Mouse (Mus musculus) liver, embryonic 14.5 days (tissue): ENCODE data around the gene Tmem82. TPM values are rescaled to one million over a fixed set of nuclear protein-coding genes. Genes with fewer than 3 reads are reported as not detected.

ENCODE experiments used
- ATAC-seq: fragments of 200-750 bp; cut with Nextera tagmentation; 2 replicates; pipeline ENCODE4 v1.8.0; 2017; ENCODE audit warnings: moderate number of reproducible peaks, mild to moderate bottlenecking, moderate library complexity; ENCODE audit not compliant: insufficient read depth
- DNase-seq, 3 experiments: peaks; one replicate each; pipeline ENCODE4 v3.0.0-alpha.2; 2012 to 2013; ENCODE audit warnings: low read depth in 3 of 3, low spot score in 3 of 3
- H3K27ac ChIP-seq: fragments of 300-500 bp; sonication (generic); 2 replicates; pipeline ENCODE4 v1.5.1; 2014; ENCODE audit warnings: moderate library complexity, mild to moderate bottlenecking, control low read depth, inconsistent platforms
- H3K27me3 ChIP-seq: fragments of 300-500 bp; sonication (generic); 2 replicates; pipeline ENCODE4 v1.6.1; 2014; ENCODE audit warnings: mild to moderate bottlenecking, low read length, moderate library complexity; ENCODE audit not compliant: control insufficient read depth, insufficient read depth
- H3K36me3 ChIP-seq: fragments of 300-500 bp; sonication (generic); replicated peaks from 2 replicates; pipeline ENCODE4 v1.6.1; 2014; ENCODE audit warnings: low read depth; ENCODE audit not compliant: control insufficient read depth, insufficient read depth
- H3K4me1 ChIP-seq, 2 experiments: fragments of 200-500 bp in 1 of 2; fragments of 300-500 bp in 1 of 2; sonication (generic) in 1 of 2; replicated peaks; 2 replicates each; pipeline ENCODE4 v1.6.1; 2012 to 2014; ENCODE audit warnings: antibody characterized with exemption in 1 of 2, inconsistent platforms in 1 of 2, low read length in 1 of 2; ENCODE audit not compliant: control insufficient read depth in 2 of 2, insufficient read depth in 2 of 2
- H3K4me2 ChIP-seq: fragments of 300-500 bp; sonication (generic); 2 replicates; pipeline ENCODE4 v1.6.1; 2014; ENCODE audit warnings: low read depth, mild to moderate bottlenecking, control low read depth, moderate library complexity
- H3K4me3 ChIP-seq, 2 experiments: fragments of 200-500 bp in 1 of 2; fragments of 300-500 bp in 1 of 2; sonication (generic) in 1 of 2; 2 replicates each; pipeline ENCODE4 v1.5.1; 2012 to 2014; ENCODE audit warnings: low read depth in 2 of 2, low read length in 2 of 2, mild to moderate bottlenecking in 2 of 2, control low read depth in 1 of 2, inconsistent platforms in 1 of 2, moderate library complexity in 1 of 2; ENCODE audit not compliant: insufficient read depth in 1 of 2
- H3K9ac ChIP-seq: fragments of 300-500 bp; sonication (generic); replicated peaks from 2 replicates; pipeline ENCODE4 v1.6.1; 2014; ENCODE audit warnings: mild to moderate bottlenecking, control low read depth, moderate library complexity
- H3K9me3 ChIP-seq: fragments of 300-500 bp; sonication (generic); 2 replicates; pipeline ENCODE4 v1.6.1; 2016; ENCODE audit warnings: low read length, mixed read lengths; ENCODE audit not compliant: control insufficient read depth
- CTCF ChIP-seq: IDR thresholded peaks from 2 replicates; pipeline ENCODE4 v1.5.1; 2016; ENCODE audit warnings: antibody characterized with exemption, low read depth, control low read depth
- EP300 ChIP-seq: IDR thresholded peaks from 2 replicates; pipeline ENCODE4 v1.6.1; 2016; ENCODE audit warnings: antibody characterized with exemption, low read depth
- WGBS: fragments of 180-500 bp; shearing (Covaris S2); extraction: QIAGEN DNeasy Blood & Tissue Kit; methylation state at CpG from one replicate; pipeline ENCODE4 v1.1.7; 2014; ENCODE audit not compliant: insufficient replicate concordance; 5-methylcytosine and 5-hydroxymethylcytosine counted together
- polyA plus RNA-seq, 2 experiments: library from polyadenylated mRNA; depleted of rRNA in 1 of 2; stranded (reverse) in 1 of 2; unstranded in 1 of 2; fragments of >200 nt; fragmentation: Nextera tagmentation in 1 of 2; extraction: Ambion mirVana in 1 of 2; gene quantifications; 2 replicates each; pipeline versions ENCODE4 v1.2.1 to v1.2.3; 2012 to 2014

The Tmem82 gene
- polyA plus RNA-seq (2012; rRNA removed) (2.1 and 2.6 TPM in 2 replicates), polyA plus RNA-seq (2014; fragmentation: Nextera tagmentation; extraction: Ambion mirVana) (2.2 and 2.7 TPM in 2 replicates)

DNA sequence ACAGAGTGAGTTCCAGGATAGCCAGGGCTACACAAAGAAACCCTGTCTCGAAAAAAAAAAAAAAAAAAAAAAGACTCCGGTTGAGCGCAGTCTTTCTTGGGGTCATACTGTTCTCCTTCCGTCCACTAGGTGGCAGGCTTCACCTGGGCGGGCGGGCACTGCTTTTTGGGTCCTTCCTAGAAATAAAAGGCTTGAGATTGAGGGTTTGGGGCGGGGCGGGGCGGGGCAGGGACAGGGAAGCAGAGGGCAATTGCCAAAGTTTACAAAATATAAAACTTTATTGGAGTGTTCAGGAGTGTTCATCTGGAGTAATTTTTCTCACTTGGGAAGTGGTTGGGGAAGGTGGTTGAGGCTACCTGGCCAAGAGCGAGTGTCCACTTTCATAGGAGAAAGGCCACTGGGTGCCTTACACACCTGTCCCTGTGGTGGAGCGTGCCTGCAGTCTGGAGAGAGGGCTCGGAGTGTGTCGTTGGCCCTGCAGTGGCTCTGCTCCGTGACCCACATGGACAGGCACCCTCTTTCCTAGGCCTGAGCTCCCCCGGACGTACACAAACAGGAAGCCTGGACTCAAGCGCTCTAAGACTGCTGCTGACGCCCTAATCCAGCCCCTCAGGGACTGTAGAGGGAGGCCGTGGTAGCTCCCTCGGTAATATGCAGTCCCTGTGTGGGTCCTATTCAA, at the start of gene Tmem82:
TSS of gene Tmem82 (minus strand) at position 69 of the 679 bp plus-strand sequence.
- peaks cover 0 to 2% of the 10 kb centered on the region in 2 experiments; a peak in 1 of 4 replicates for H3K4me1 ChIP-seq
- H3K4me3 ChIP-seq: peak within 1 kb of the TSS; percentile 20 to 48
- no peak within 1 kb of the TSS for H3K9ac ChIP-seq
- H3K4me2 ChIP-seq: peak within 1 kb of the TSS; percentile 48
- TF ChIP-seq EP300 (no peak), CTCF (peak; percentile 83)
- H3K9me3 ChIP-seq: no peaks in the 10 kb centered on the region
- DNase-seq (peak in 2 of 3 experiments; percentile 32 to 36), ATAC-seq (no peak)
- H3K36me3 ChIP-seq: no peaks in the 10 kb centered on the region
- no peak within 1 kb of the TSS for H3K27ac ChIP-seq
- H3K27me3 ChIP-seq: no peaks in the 10 kb centered on the region
- 25% methylated on average over 19 of the region's 20 CpGs for WGBS

DNA sequence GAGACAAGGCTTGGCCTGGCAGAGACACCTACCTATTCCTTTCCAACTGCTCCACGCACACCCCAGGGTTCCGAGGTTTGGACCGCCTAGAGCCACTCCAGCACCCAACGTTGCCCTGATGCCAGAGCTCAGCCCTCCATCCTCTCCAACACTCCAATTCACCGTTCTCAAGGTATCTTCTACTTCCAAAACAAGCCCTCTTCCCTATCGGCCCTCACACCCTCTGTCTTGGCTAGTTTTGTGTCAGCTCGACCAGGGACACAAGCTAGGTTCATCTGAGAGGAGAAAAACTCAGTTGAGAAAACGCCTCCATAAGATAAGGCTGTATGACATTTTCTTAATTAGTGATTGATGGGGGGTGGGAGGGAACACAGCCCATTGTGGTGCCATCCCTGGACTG, 46.4 kb upstream of the Tmem82 start, which contains the start of gene Plekhm2:
TSS of gene Plekhm2 (minus strand) at position 101 of the 400 bp plus-strand sequence.
- TF ChIP-seq CTCF (no peak), EP300 (no peak)
- H3K9me3 ChIP-seq: no peaks in the 10 kb centered on the region
- 65% methylated on average over 8 of the region's 8 CpGs for WGBS
- H3K4me3 ChIP-seq: peak within 1 kb of the TSS; percentile 58 to 74
- H3K36me3 ChIP-seq: no peaks in the 10 kb centered on the region
- ATAC-seq: no peak
- H3K27ac ChIP-seq: no peak within 1 kb of the TSS
- H3K4me1 ChIP-seq: peaks cover 7 to 11% of the 10 kb centered on the region in 2 experiments
- peak within 1 kb of the TSS; percentile 75 for H3K9ac ChIP-seq
- H3K27me3 ChIP-seq: no peaks in the 10 kb centered on the region
- no peak for DNase-seq
- peak within 1 kb of the TSS; percentile 99 for H3K4me2 ChIP-seq

DNA sequence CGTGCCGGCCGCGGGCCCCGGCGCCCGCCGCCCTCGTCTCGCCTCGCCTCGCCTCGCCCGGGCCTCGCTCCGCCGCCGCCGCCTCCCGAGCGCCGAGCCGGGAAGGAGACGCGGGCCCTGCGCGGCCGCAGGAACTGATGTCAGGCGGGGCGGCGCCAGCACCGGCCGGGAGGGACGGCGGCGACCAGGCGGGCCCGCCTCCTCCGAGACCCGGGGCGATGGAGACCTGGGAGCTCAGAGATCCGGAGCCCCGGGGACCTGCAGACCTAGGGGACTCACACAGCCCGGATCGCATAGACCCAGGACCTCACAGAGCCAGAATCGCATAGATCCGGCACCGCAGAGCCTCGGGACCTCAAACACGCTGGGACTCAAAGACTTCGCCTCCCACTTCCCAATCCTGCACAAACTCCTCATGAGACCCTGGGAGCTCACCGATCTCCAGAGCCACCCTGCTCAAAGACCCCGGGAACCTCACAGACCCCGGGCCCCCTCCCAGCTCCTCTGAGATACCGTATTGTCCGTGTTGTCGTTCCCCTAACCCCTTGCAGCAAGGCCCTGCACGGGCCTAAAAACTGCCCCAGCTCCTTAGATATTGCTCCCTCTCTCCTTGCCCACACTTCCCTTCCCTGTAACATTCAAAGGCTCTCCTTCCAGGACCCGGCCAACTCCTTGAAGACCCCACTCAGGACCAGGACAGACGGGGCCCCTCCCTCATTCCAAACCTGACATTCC, 45.7 kb upstream of the Tmem82 start:
- no peak overlapping the region for H3K27ac ChIP-seq
- H3K36me3 ChIP-seq: no peaks in the 10 kb centered on the region
- 3% methylated on average over 55 of the region's 60 CpGs for WGBS
- no peaks in the 10 kb centered on the region for H3K9me3 ChIP-seq
- H3K4me1 ChIP-seq: peaks cover 7 to 11% of the 10 kb centered on the region in 2 experiments
- DNase-seq: peak; percentile 44 to 52 (median 51)
- ATAC-seq: peak; percentile 85
- no peak for TF ChIP-seq CTCF
- H3K9ac ChIP-seq: peak overlapping the region; percentile 75
- no peaks in the 10 kb centered on the region for H3K27me3 ChIP-seq
- peak overlapping the region; percentile 58 to 74 for H3K4me3 ChIP-seq
- H3K4me2 ChIP-seq: peak overlapping the region; percentile 99

DNA sequence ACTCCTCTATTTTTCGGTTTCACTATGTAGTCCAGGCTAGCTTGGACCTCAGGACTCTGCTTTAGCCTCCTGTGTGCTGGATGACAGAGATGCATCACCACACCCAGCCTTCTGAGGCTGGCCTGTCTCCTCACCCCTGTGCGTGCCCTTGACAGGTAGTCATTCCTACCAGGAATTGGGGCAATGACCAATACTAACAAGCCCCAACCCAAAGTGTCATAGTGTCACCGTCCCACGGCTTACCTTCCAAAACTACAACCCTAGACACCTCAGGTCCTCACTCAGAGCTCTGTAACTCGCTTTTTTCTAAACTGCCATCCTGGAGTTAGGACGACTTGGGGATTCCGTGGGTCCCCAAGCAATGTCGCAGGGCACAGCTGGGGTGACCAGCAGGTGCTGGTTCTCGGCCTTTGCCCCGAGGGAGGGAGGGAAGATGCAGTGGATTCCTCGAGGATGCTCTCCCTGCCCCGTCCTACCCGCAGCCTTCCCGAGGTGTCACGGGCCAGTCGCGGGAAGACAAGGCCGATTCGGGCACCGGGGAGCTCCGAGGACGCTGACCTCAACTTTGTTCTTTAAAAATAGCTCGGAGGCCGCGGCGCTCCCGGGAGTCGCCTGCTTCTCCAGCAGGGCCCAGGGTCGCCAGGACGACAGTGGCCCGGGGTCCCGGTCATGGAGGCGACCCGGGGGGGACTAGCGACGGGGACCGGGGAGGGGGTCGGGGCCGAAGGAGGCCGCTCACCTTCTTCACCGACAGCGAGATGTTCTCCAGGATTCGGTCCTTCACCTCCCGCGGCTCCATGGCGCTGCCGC, 44.9 kb upstream of the Tmem82 start:
- no peaks in the 10 kb centered on the region for H3K9me3 ChIP-seq
- no peaks in the 10 kb centered on the region for H3K27me3 ChIP-seq
- peak overlapping the region; percentile 58 to 74 for H3K4me3 ChIP-seq
- TF ChIP-seq CTCF (0 out of 2 replicates have a peak, but pooled peaks have one; percentile 9), EP300 (no peak)
- DNase-seq (no peak), ATAC-seq (peak; percentile 27)
- H3K36me3 ChIP-seq: no peaks in the 10 kb centered on the region
- H3K9ac ChIP-seq: peak overlapping the region; percentile 75
- H3K4me2 ChIP-seq: peak overlapping the region; percentile 99
- no peak overlapping the region for H3K27ac ChIP-seq
- WGBS: 4% methylated on average over 44 of the region's 47 CpGs
- H3K4me1 ChIP-seq: peaks cover 7 to 11% of the 10 kb centered on the region in 2 experiments
